Mouse (Mus musculus) lung, adult 2 months (tissue): Measurements from ENCODE around the gene Nova1.

Source experiments
- CTCF ChIP-seq: fragments of 200-500 bp; IDR thresholded peaks from 2 replicates; pipeline ENCODE4 v1.5.1; 2011; ENCODE audit warnings: mild to moderate bottlenecking, low read length, control low read depth; ENCODE audit not compliant: insufficient read depth
- POLR2A ChIP-seq: fragments of 200-500 bp; IDR thresholded peaks from 2 replicates; pipeline ENCODE4 v1.6.1; 2011; ENCODE audit warnings: low read depth, mild to moderate bottlenecking, control low read depth, low read length, borderline replicate concordance; ENCODE audit errors: extremely low read depth

DNA sequence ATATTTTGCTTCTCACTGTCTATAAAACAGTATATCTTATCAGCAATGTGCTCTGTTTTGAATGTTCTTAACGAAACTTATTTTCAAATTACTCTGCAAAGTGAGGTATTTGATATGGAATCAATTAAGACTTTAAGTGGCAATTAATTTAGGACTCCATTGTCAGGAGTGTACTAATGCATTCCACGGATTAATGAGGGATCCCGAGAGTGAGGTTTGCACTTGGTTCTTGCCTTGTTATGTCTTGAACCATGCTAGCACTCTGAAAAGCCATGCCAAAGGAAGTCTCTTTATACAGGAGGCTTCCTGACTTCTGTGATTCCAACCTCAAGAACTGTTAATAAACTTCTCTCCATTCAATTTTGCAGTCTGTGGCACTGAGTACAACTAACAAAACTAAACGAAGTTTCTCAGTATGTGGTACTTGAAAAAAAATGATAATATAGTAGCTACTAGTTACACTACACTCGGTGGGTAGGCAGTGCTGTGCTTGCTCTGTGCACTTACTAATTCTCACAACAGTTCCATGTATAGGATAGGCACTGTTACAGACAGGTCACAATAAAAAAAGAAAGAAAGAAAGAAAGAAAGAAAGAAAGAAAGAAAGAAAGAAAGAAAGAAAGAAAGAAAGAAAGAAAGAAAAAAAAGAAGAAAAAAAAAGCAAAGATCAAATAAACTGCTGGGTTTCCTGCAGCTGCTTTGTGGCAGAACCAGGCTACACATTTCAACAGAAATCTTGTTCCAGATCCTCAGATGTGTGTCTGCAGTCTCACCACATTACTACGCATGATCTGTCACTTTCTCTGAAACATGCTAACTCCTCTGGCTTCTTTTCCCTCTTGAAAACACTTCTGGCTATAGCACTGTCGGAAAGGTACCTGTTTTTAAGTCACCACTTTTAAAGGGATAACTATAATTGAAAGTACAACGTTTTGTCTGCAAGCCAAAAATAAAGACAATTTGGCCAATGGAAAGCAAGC is 36.1 kb downstream of the Nova1 start:
- TF ChIP-seq CTCF, result no peak
- TF ChIP-seq POLR2A, result no peak
